Mouse (Mus musculus) regulatory T cell (primary cell): ENCODE results near the gene Scn2b.

Source experiments
- in situ Hi-C: fragments of 300-600 bp; cut with MboI, MseI; formaldehyde crosslinking; loops from one replicate; pipeline ENCODE4 v1.15.1; 2025; ENCODE audit warnings: high pct_unique_total_duplicates

Gene Scn2b

DNA sequence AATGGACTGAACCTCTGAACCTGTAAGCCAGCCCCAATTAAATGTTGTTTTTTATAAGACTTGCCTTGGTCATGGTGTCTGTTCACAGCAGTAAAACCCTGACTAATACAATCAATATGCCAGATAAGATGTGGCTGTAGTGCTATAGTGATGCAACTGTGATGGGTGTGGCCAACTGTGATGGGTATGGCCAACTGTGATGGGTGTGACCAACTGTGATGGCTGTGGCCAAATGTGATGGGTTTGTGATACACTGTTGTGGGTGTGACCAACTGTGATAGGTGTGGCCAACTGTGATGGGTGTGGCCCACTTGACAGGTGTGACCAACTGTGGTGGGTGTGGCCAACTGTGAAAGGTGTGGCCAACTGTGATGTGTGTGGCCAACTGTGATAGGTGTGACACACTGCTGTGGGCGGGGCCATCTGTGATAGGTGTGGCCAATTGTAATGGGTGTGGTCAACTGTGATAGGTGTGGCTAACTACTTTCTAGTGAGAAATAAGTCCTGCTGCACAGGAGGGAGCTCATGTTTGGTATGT is 53.6 kb downstream of the Scn2b start:
- in situ Hi-C loops: no loop called here

DNA sequence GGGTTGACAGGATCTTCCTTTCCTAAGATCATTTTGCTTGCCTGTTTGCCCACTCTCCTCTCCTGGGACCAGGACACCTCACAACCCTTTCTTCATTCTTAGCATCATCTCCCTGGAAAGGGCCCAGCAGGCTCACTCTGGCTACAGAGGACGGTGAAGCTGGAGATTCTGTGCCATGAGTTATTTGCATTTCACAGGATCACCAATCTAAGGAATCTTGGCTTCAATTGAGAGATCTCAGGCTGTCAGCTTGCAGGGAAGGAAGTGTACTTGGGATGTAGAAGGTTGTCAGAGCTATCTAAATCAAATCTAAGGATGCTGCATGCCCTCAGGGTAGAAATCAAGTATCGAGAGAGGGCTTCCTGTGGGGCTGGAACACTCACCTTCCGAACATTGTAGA is 55.9 kb downstream of the Scn2b start:
- in situ Hi-C loops: no loop called here

- in situ Hi-C loops: no loop called here
Observed at GRCm38 (mm10) chr9:45179282-45179681, 61.7 kb downstream of the Scn2b start.
